Mouse (Mus musculus): Measurements from ENCODE around the gene Syn3.

- no peak for TF ChIP-seq POLR2A (IDR thresholded peaks at IDR 0.05; ENCODE audit: extremely low read depth, insufficient read depth, low read length)
- no peak for TF ChIP-seq CTCF (IDR thresholded peaks at IDR 0.05; ENCODE audit: extremely low read depth, insufficient read depth, low read length)
These were observed 159.6 kb downstream of the Syn3 start for GRCm38 (mm10) chr10:86339121-86339520.

Data from cortical plate, adult 2 months (tissue).